Mouse (Mus musculus) MEL (cell line): ENCODE measurements around the gene Slc25a43. TPM values are rescaled to one million over a fixed set of nuclear protein-coding genes. Genes with fewer than 3 reads are reported as not detected.

ENCODE experiments used
- DNase-seq: peaks from one replicate; pipeline ENCODE4 v3.0.0; 2011; ENCODE audit warnings: low read depth, low spot score
- H3K27ac ChIP-seq: 2 replicates; pipeline ENCODE4 v1.5.1; 2012; ENCODE audit warnings: low read depth, mild to moderate bottlenecking, control low read depth, low read length, moderate library complexity; ENCODE audit not compliant: control insufficient read depth
- H3K27me3 ChIP-seq, 2 experiments: fragments of 150-350 bp in 1 of 2; sonication (generic) in 1 of 2; 2 replicates each; pipeline ENCODE4 v1.6.1; 2012; ENCODE audit warnings: low read length in 2 of 2, mild to moderate bottlenecking in 2 of 2, improper control_type of control experiment in 1 of 2, moderate library complexity in 1 of 2; ENCODE audit not compliant: insufficient read depth in 2 of 2, control insufficient read depth in 1 of 2
- H3K36me3 ChIP-seq, 2 experiments: 2 replicates each; pipeline ENCODE4 v1.6.1; 2012 to 2014; ENCODE audit warnings: low read length in 2 of 2, improper control_type of control experiment in 1 of 2, inconsistent platforms in 1 of 2, mild to moderate bottlenecking in 1 of 2; ENCODE audit not compliant: insufficient read depth in 2 of 2, control insufficient read depth in 1 of 2
- H3K4me1 ChIP-seq, 2 experiments: fragments of 150-350 bp in 1 of 2; sonication (generic) in 1 of 2; 2 replicates each; pipeline ENCODE4 v1.6.1; 2012; ENCODE audit warnings: low read length in 2 of 2, improper control_type of control experiment in 1 of 2, mild to moderate bottlenecking in 1 of 2; ENCODE audit not compliant: insufficient read depth in 2 of 2, control insufficient read depth in 1 of 2
- H3K4me3 ChIP-seq, 2 experiments: fragments of 150-350 bp in 1 of 2; sonication (generic) in 1 of 2; 2 replicates each; pipeline ENCODE4 v1.5.1; 2012; ENCODE audit warnings: low read depth in 2 of 2, low read length in 2 of 2, mild to moderate bottlenecking in 2 of 2, moderate library complexity in 2 of 2, control low read depth in 1 of 2, improper control_type of control experiment in 1 of 2; ENCODE audit not compliant: control insufficient read depth in 1 of 2, insufficient read depth in 1 of 2
- H3K79me2 ChIP-seq: 2 replicates; pipeline ENCODE4 v1.6.1; 2012; ENCODE audit warnings: mild to moderate bottlenecking, low read length, moderate library complexity; ENCODE audit not compliant: control insufficient read depth, poor library complexity, insufficient read depth
- H3K9ac ChIP-seq: 2 replicates; pipeline ENCODE4 v1.6.1; 2012; ENCODE audit warnings: low read depth, mild to moderate bottlenecking, control low read depth, low read length, moderate library complexity; ENCODE audit not compliant: control insufficient read depth, poor library complexity, severe bottlenecking
- H3K9me3 ChIP-seq: fragments of 150-350 bp; sonication (generic); replicated peaks from 2 replicates; pipeline ENCODE4 v1.6.1; 2012; ENCODE audit warnings: mild to moderate bottlenecking, low read length, improper control_type of control experiment, moderate library complexity; ENCODE audit not compliant: insufficient read depth
- BHLHE40 ChIP-seq: IDR thresholded peaks from 2 replicates; pipeline ENCODE4 v1.6.1; 2012; ENCODE audit warnings: low read depth, mild to moderate bottlenecking, inconsistent platforms, low read length, improper control_type of control experiment, borderline replicate concordance
- CHD1 ChIP-seq: IDR thresholded peaks from 2 replicates; pipeline ENCODE4 v1.6.1; 2012; ENCODE audit warnings: low read depth, mild to moderate bottlenecking, inconsistent platforms, low read length, improper control_type of control experiment
- ELF1 ChIP-seq: IDR thresholded peaks from 2 replicates; pipeline ENCODE4 v1.6.1; 2014; ENCODE audit warnings: low read depth, mild to moderate bottlenecking, inconsistent platforms, low read length, improper control_type of control experiment, moderate library complexity
- GABPA ChIP-seq: IDR thresholded peaks from 2 replicates; pipeline ENCODE4 v1.6.1; 2012; ENCODE audit warnings: low read depth, mild to moderate bottlenecking, inconsistent platforms, low read length, improper control_type of control experiment, moderate library complexity
- GATA1 ChIP-seq: IDR thresholded peaks from 2 replicates; pipeline ENCODE4 v1.6.1; 2011; ENCODE audit warnings: low read depth, low read length, improper control_type of control experiment
- HCFC1 ChIP-seq: IDR thresholded peaks from 2 replicates; pipeline ENCODE4 v1.6.1; 2012; ENCODE audit warnings: low read depth, mild to moderate bottlenecking, inconsistent platforms, low read length, improper control_type of control experiment, moderate library complexity
- MAFK ChIP-seq: IDR thresholded peaks from 2 replicates; pipeline ENCODE4 v1.6.1; 2011; ENCODE audit warnings: low read depth, mild to moderate bottlenecking, low read length, improper control_type of control experiment, borderline replicate concordance
- MAX ChIP-seq: IDR thresholded peaks from 2 replicates; pipeline ENCODE4 v1.6.1; 2011; ENCODE audit warnings: low read length, improper control_type of control experiment
- MXI1 ChIP-seq: IDR thresholded peaks from 2 replicates; pipeline ENCODE4 v1.6.1; 2011; ENCODE audit warnings: mild to moderate bottlenecking, low read depth, low read length, improper control_type of control experiment
- MYB ChIP-seq: IDR thresholded peaks from 2 replicates; pipeline ENCODE4 v1.6.1; 2011; ENCODE audit warnings: mild to moderate bottlenecking, low read depth, low read length, improper control_type of control experiment
- MYC ChIP-seq: IDR thresholded peaks from 2 replicates; pipeline ENCODE4 v1.6.1; 2011; ENCODE audit warnings: low read depth, mild to moderate bottlenecking, low read length, improper control_type of control experiment, moderate library complexity
- NRF1 ChIP-seq: IDR thresholded peaks from 2 replicates; pipeline ENCODE4 v1.6.1; 2014; ENCODE audit warnings: low read depth, mild to moderate bottlenecking, inconsistent platforms, low read length, improper control_type of control experiment, moderate library complexity; ENCODE audit not compliant: poor library complexity, insufficient read depth, severe bottlenecking
- POLR2A ChIP-seq, 2 experiments: IDR thresholded peaks; 2 replicates each; pipeline ENCODE4 v1.6.1; 2011 to 2012; ENCODE audit warnings: low read length in 2 of 2, mild to moderate bottlenecking in 2 of 2, control low read depth in 1 of 2, improper control_type of control experiment in 1 of 2, low read depth in 1 of 2, moderate library complexity in 1 of 2; ENCODE audit not compliant: control insufficient read depth in 1 of 2, insufficient read depth in 1 of 2, poor library complexity in 1 of 2
- POLR2AphosphoS2 ChIP-seq: IDR thresholded peaks from 2 replicates; pipeline ENCODE4 v1.6.1; 2011; ENCODE audit warnings: low read length, improper control_type of control experiment
- POLR2AphosphoS5 ChIP-seq: IDR thresholded peaks from 2 replicates; pipeline ENCODE4 v1.6.1; 2012; ENCODE audit warnings: low read depth, borderline replicate concordance, mild to moderate bottlenecking, inconsistent platforms, low read length, moderate library complexity, mixed read lengths
- RCOR1 ChIP-seq: IDR thresholded peaks from 2 replicates; pipeline ENCODE4 v1.6.1; 2012; ENCODE audit warnings: low read depth, mild to moderate bottlenecking, inconsistent platforms, low read length, improper control_type of control experiment
- SIN3A ChIP-seq: IDR thresholded peaks from 2 replicates; pipeline ENCODE4 v1.6.1; 2012; ENCODE audit warnings: low read length, improper control_type of control experiment, inconsistent platforms
- SMC3 ChIP-seq: IDR thresholded peaks from 2 replicates; pipeline ENCODE4 v1.6.1; 2011; ENCODE audit warnings: low read depth, low read length, improper control_type of control experiment
- TAL1 ChIP-seq: IDR thresholded peaks from 2 replicates; pipeline ENCODE4 v1.6.1; 2012; ENCODE audit warnings: mild to moderate bottlenecking, inconsistent platforms, low read length, moderate library complexity, mixed read lengths
- TBP ChIP-seq: IDR thresholded peaks from 2 replicates; pipeline ENCODE4 v1.8.0; 2011; ENCODE audit warnings: low read depth, low read length, improper control_type of control experiment
- TCF12 ChIP-seq: IDR thresholded peaks from 2 replicates; pipeline ENCODE4 v1.6.1; 2014; ENCODE audit warnings: low read depth, mild to moderate bottlenecking, inconsistent platforms, low read length, improper control_type of control experiment, moderate library complexity
- UBTF ChIP-seq: IDR thresholded peaks from 2 replicates; pipeline ENCODE4 v1.6.1; 2012; ENCODE audit warnings: low read depth, mild to moderate bottlenecking, inconsistent platforms, low read length, improper control_type of control experiment, moderate library complexity, borderline replicate concordance; ENCODE audit not compliant: insufficient read depth
- USF1 ChIP-seq: IDR thresholded peaks from 2 replicates; pipeline ENCODE4 v1.6.1; 2014; ENCODE audit warnings: low read depth, mild to moderate bottlenecking, inconsistent platforms, low read length, improper control_type of control experiment, moderate library complexity
- USF2 ChIP-seq, 2 experiments: IDR thresholded peaks; 2 replicates each; pipeline ENCODE4 v1.6.1; 2011 to 2012; ENCODE audit warnings: improper control_type of control experiment in 2 of 2, low read length in 2 of 2, borderline replicate concordance in 1 of 2, inconsistent platforms in 1 of 2, low read depth in 1 of 2, mild to moderate bottlenecking in 1 of 2; ENCODE audit not compliant: insufficient read depth in 1 of 2
- ZC3H11A ChIP-seq: IDR thresholded peaks from 2 replicates; pipeline ENCODE4 v1.6.1; 2012; ENCODE audit warnings: low read depth, mild to moderate bottlenecking, inconsistent platforms, low read length, improper control_type of control experiment
- ZMIZ1 ChIP-seq: IDR thresholded peaks from 2 replicates; pipeline ENCODE4 v1.6.1; 2012; ENCODE audit warnings: low read depth, mild to moderate bottlenecking, inconsistent platforms, low read length, improper control_type of control experiment, moderate library complexity
- polyA plus RNA-seq, 2 experiments: library from polyadenylated mRNA; stranded (reverse) in 1 of 2; unstranded in 1 of 2; fragments of >175 nt in 1 of 2; fragments of >200 nt in 1 of 2; gene quantifications; 2 replicates each; pipeline versions ENCODE4 v1.2.1 to v1.2.4; 2012; ENCODE audit warnings: low replicate concordance in 2 of 2, low read depth in 1 of 2; ENCODE audit not compliant: insufficient read length in 2 of 2, insufficient read depth in 1 of 2, missing spikeins in 1 of 2
- total RNA-seq: library from RNA; depleted of rRNA; stranded (reverse); fragments of 300-350 nt; gene quantifications from 2 replicates; pipeline ENCODE4 v1.2.3, GENCODE M21; 2012

Slc25a43 gene
- total and polyA plus RNA-seq, 3 experiments, result 1.4 to 8.3 TPM; not detected in 1

DNA sequence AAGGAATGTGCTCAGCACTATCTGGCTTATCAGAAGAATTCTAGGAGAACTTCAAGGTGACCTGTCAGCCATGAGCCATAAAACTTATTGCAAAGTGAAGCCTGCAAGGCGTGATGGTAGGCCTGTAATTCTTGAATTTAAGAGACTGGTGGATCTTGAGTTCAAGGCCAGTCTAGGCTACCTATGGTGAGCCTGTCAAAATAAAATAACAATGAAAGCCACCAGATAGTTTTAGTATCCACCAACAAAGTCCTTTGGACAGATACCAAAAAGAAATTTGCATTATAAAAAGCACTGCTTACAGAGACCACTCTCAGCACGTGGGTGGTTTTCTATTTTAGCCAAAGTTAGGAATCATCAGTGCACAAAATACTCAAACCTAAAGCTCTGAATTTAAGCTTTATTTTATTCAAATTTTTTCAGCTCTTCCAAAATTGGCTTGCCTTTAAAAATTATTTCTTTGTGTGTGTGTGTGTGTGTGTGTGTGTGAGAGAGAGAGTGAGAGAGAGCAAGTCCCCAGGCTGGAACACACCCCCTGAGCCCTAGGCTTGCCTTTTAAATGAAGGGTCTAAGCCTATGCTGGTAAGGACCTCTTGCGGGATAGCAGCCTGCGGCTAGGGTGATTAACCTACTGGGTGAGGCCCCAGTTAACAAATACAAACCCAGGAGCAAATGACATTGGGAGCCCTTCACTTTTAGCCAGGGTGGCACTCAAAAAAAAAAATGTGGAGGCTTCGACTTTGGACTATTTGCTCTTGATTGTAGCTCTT, 62.2 kb downstream of the Slc25a43 start:
- H3K4me1 ChIP-seq, result peaks cover 0 to 15% of the 10 kb centered on the region in 2 experiments; a peak in 2 of 4 replicates
- no peaks in the 10 kb centered on the region for H3K79me2 ChIP-seq
- H3K4me3 ChIP-seq, result no peak overlapping the region
- no peak overlapping the region for H3K9ac ChIP-seq
- H3K27ac ChIP-seq, result no peak overlapping the region
- no peaks in the 10 kb centered on the region for H3K9me3 ChIP-seq
- H3K36me3 ChIP-seq, result peaks cover 0 to 11% of the 10 kb centered on the region in 2 experiments; a peak in 2 of 4 replicates
- TF ChIP-seq UBTF (no peak), SIN3A (no peak), GABPA (no peak), TBP (no peak), RCOR1 (no peak), USF1 (no peak), TCF12 (no peak), POLR2AphosphoS5 (no peak), MYC (no peak), USF2 (IDR thresholded peaks at IDR 0.05; ENCODE audit: borderline replicate concordance in 1 of 2, insufficient read depth in 1 of 2, low read depth in 1 of 2, low read length in 2 of 2) (no peak), MAX (no peak), ZMIZ1 (no peak), MAFK (no peak)
- no peak for DNase-seq
- no peaks in the 10 kb centered on the region for H3K27me3 ChIP-seq

DNA sequence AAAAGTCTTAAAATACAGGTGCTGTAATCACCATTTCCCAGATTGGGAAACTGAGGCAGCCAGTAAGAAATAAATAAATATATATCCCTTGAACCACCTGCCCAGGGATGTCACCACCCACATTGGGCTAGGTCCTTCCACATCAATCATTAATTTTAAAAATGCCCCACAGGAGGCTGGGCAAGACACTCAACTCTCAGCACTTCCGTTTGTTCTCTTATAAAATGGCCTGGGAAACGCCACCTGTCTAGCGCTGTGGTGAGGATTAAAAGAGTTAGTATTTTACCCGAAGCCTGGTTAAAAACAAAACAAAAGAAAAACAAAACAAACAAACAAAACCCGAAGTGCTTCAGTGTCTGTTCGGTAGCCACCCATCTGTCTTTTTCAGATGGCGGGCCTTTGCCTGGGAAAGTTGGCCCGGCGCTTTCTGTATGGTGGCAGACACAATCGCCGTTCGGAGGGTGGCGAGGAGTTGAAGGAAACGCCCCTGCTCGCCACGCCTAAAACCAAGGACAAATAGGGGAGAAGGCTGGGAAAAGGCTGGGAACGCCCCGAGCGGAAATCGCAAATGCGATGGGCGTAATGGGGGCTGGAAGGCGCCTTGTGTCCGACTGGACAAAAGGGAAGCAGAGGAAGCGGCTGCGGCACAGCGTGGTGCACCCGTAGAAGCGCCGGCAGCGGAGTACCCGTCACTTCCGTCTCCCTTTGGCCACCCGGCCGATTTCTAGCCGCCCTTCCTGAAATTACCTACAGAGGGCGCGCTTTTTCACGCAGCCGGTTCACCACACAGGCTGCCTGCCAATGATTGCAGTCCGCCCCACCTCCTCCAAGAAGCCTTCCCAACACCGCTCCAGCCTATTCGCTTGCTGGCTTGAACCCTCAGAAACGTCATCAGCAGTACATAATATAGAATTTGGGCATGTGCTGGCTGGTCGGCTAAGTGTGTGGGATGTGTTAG, 64.2 kb downstream of the Slc25a43 start:
- Histone ChIP-seq H3K79me2 (no peaks in the 10 kb centered on the region), H3K4me1 (peaks cover 0 to 10% of the 10 kb centered on the region in 2 experiments; a peak in 2 of 4 replicates), H3K27me3 (no peaks in the 10 kb centered on the region), H3K9me3 (no peaks in the 10 kb centered on the region), H3K27ac (peak overlapping the region; percentile 97), H3K36me3 (peaks cover 0 to 2% of the 10 kb centered on the region in 2 experiments; a peak in 2 of 4 replicates), H3K9ac (peak overlapping the region; percentile 85), H3K4me3 (peak overlapping the region; percentile 65 to 69)
- DNase-seq, result peak; percentile 94
- TF ChIP-seq ELF1, result peak; percentile 40; the same call in 1 of the 2 replicates
- peak; percentile 13; the same call in 1 of the 2 replicates for TF ChIP-seq TAL1
- TF ChIP-seq SMC3, result no peak; the same call in 1 of the 2 replicates
- TF ChIP-seq MXI1, result no peak; the same call in 1 of the 2 replicates
- peak; percentile 23 to 79; a peak in 2 of 4 replicates for TF ChIP-seq POLR2A (IDR thresholded peaks at IDR 0.05; ENCODE audit: control insufficient read depth in 1 of 2, insufficient read depth in 1 of 2, low read depth in 1 of 2, low read length in 2 of 2, poor library complexity in 1 of 2)
- TF ChIP-seq MAFK, result no peak
- TF ChIP-seq HCFC1, result peak; percentile 76
- no peak for TF ChIP-seq NRF1
- TF ChIP-seq POLR2AphosphoS5, result no peak
- peak; percentile 63 for TF ChIP-seq TBP
- TF ChIP-seq GATA1, result no peak
- TF ChIP-seq BHLHE40, result no peak
- no peak for TF ChIP-seq USF1
- TF ChIP-seq ZC3H11A, result no peak
- TF ChIP-seq RCOR1, result no peak
- TF ChIP-seq MYC, result peak; percentile 49; the same call in 1 of the 2 replicates
- no peak for TF ChIP-seq MYB
- TF ChIP-seq POLR2AphosphoS2, result peak; percentile 60
- TF ChIP-seq CHD1, result no peak
- peak; percentile 53 for TF ChIP-seq MAX
- TF ChIP-seq TCF12, result no peak
